Mouse (Mus musculus) embryonic fibroblast, embryonic 13.5 days (primary cell): ENCODE measurements around the gene Ccdc92.

Experiments
- CTCF ChIP-seq: IDR thresholded peaks from 2 replicates; pipeline ENCODE4 v1.5.1; 2011; ENCODE audit warnings: mild to moderate bottlenecking, control low read depth, low read length, moderate library complexity, borderline replicate concordance; ENCODE audit not compliant: insufficient read depth
- POLR2A ChIP-seq: IDR thresholded peaks from 2 replicates; pipeline ENCODE4 v1.6.1; 2011; ENCODE audit warnings: low read depth, mild to moderate bottlenecking, control low read depth, low read length, moderate library complexity

- no peak for TF ChIP-seq CTCF
- no peak for TF ChIP-seq POLR2A
Measured at GRCm38 (mm10) chr5:124879801-124880200, 17.6 kb upstream of the Ccdc92 start.
